Mouse (Mus musculus) ES-Bruce4 (cell line): ENCODE measurements around the gene Col20a1.

Source experiments
- CTCF ChIP-seq: IDR thresholded peaks from one replicate; pipeline ENCODE4 v1.8.1; 2011; ENCODE audit warnings: low read depth, low read length
- POLR2A ChIP-seq: IDR thresholded peaks from one replicate; pipeline ENCODE4 v1.8.1; 2011; ENCODE audit warnings: low read length; ENCODE audit not compliant: insufficient read depth

DNA sequence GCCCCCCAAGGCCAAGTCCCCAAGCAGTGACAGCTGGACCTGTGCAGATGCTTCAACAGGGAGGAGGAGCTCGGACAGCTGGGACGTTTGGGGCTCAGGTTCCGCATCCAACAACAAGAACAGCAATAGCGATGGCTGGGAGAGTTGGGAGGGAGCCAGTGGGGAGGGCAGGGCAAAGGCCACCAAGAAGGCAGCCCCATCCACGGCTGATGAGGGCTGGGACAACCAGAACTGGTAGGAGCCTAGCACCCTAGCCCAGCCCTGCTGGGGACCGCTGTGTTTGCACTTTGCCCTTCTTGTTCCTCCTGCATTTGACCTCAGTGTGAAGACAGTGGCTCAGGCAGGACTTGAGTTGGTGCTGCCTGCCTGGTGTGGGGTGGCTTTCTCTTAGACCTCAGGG is 5.2 kb upstream of the Col20a1 start:
- TF ChIP-seq CTCF (no peak), POLR2A (no peak)
